Mouse (Mus musculus) ES-E14 (cell line): Measurements from ENCODE around the gene Fbxo7. TPM values are rescaled to one million over a fixed set of nuclear protein-coding genes. Genes with fewer than 3 reads are reported as not detected.

Experiments
- DNase-seq: peaks from one replicate; pipeline ENCODE4 v3.0.0-alpha.2; 2013; ENCODE audit warnings: low read depth, low spot score
- H3K27ac ChIP-seq: 2 replicates; pipeline ENCODE4 v1.5.1; 2012; ENCODE audit warnings: low read depth, mild to moderate bottlenecking, low read length, moderate library complexity, mixed read lengths; ENCODE audit not compliant: poor library complexity, insufficient read depth, severe bottlenecking
- H3K36me3 ChIP-seq: 2 replicates; pipeline ENCODE4 v1.6.1; 2012; ENCODE audit warnings: mild to moderate bottlenecking, low read length, moderate library complexity, mixed read lengths; ENCODE audit not compliant: control insufficient read depth, poor library complexity, insufficient read depth, severe bottlenecking
- H3K4me1 ChIP-seq, 2 experiments: fragments of 150-350 bp in 1 of 2; sonication (generic) in 1 of 2; 2 replicates each; pipeline ENCODE4 v1.6.1; 2012; ENCODE audit warnings: low read length in 2 of 2, mild to moderate bottlenecking in 1 of 2, mixed read lengths in 1 of 2; ENCODE audit not compliant: control insufficient read depth in 2 of 2, insufficient read depth in 2 of 2, poor library complexity in 1 of 2
- H3K4me3 ChIP-seq, 2 experiments: fragments of 150-350 bp in 1 of 2; sonication (generic) in 1 of 2; 2 replicates each; pipeline ENCODE4 v1.5.1; 2012; ENCODE audit warnings: low read length in 2 of 2, low read depth in 1 of 2, mild to moderate bottlenecking in 1 of 2, mixed read lengths in 1 of 2; ENCODE audit not compliant: insufficient read depth in 1 of 2, poor library complexity in 1 of 2, severe bottlenecking in 1 of 2
- H3K9ac ChIP-seq: 2 replicates; pipeline ENCODE4 v1.6.1; 2012; ENCODE audit warnings: low read depth, mild to moderate bottlenecking, low read length, mixed read lengths; ENCODE audit not compliant: poor library complexity, insufficient read depth, severe bottlenecking
- H3K9me3 ChIP-seq: fragments of 150-350 bp; sonication (generic); 2 replicates; pipeline ENCODE4 v1.6.1; 2012; ENCODE audit warnings: low read depth, mild to moderate bottlenecking, low read length; ENCODE audit not compliant: control insufficient read depth, insufficient read depth
- CHD2 ChIP-seq: IDR thresholded peaks from 2 replicates; pipeline ENCODE4 v1.6.1; 2014; ENCODE audit warnings: mild to moderate bottlenecking, low read depth, low read length, inconsistent platforms
- HCFC1 ChIP-seq: IDR thresholded peaks from 2 replicates; pipeline ENCODE4 v1.6.1; 2012; ENCODE audit warnings: low read length, inconsistent platforms, borderline replicate concordance; ENCODE audit not compliant: insufficient read depth
- MAFK ChIP-seq: IDR thresholded peaks from 2 replicates; pipeline ENCODE4 v1.6.1; 2014; ENCODE audit warnings: mild to moderate bottlenecking, low read depth, low read length, inconsistent platforms; ENCODE audit not compliant: insufficient read depth
- ZC3H11A ChIP-seq: IDR thresholded peaks from 2 replicates; pipeline ENCODE4 v1.6.1; 2012; ENCODE audit warnings: low read depth, mild to moderate bottlenecking, inconsistent platforms, low read length, borderline replicate concordance
- ZNF384 ChIP-seq: IDR thresholded peaks from 2 replicates; pipeline ENCODE4 v1.6.1; 2012; ENCODE audit warnings: low read depth, low read length, inconsistent platforms
- in situ Hi-C, 2 experiments: fragments of 600-800 bp; cut with MboI; formaldehyde crosslinking; loops; one replicate each; pipeline ENCODE4 v1.15.1; 2025; ENCODE audit warnings: low sequenced_read_pairs in 2 of 2, inconsistent platforms in 1 of 2; ENCODE audit not compliant: unreplicated experiment in 2 of 2
- total RNA-seq: library from RNA; depleted of rRNA; stranded (reverse); fragments of 300-350 nt; gene quantifications from 2 replicates; pipeline ENCODE4 v1.2.3, GENCODE M21; 2012; rRNA removed

Gene Fbxo7
- total RNA-seq: 16.3 and 19.3 TPM in 2 replicates

DNA sequence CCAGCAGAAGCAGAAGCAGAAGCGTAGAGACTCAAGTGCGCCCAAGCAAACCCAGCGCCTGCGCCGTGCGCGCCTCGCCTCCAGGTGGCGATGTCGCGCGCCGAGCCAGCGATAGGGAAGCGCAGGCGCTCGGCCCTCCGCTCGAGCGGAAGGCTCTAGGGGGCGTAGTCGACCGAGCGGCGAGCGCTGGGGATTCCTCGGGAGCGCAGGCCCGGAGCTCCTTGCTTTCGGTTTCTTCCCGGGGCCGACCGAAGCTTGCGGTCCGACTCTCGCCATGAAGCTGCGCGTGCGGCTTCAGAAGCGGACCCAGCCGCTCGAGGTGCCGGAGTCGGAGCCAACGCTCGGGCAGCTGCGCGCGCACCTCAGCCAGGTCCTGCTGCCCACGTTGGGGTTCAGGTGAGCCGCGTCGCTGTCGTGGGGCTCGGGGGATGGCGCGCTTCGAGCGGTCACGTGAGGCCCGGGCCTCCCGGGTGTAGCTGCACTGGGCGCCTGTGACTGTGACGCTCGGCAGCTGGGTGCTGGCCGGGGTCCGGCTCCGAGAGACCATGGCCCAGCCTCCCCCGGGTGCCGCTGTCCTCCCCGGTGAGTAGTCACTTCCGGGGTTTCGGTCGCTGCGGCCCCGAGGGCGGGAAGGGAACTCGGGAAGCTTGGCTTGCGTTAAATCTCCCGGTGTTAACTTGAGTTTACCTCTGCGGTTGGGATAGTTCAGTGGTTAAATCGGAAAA is at the start of gene Fbxo7:
Gene Fbxo7, plus strand, starts transcription at position 224 of the 725 bp plus-strand sequence.
- Histone ChIP-seq H3K36me3 (no peaks in the 10 kb centered on the region), H3K4me1 (peaks cover 4 to 10% of the 10 kb centered on the region in 2 experiments; a peak in 3 of 4 replicates), H3K4me3 (peak within 1 kb of the TSS; percentile 77 to 83), H3K27ac (peak within 1 kb of the TSS; percentile 42; the same call in 1 of the 2 replicates), H3K9me3 (no peaks in the 10 kb centered on the region), H3K9ac (peak within 1 kb of the TSS; percentile 86)
- in situ Hi-C loops: no loop called here
- no peak for TF ChIP-seq CHD2
- TF ChIP-seq ZC3H11A: peak; percentile 51; the same call in 1 of the 2 replicates
- DNase-seq: peak; percentile 83

DNA sequence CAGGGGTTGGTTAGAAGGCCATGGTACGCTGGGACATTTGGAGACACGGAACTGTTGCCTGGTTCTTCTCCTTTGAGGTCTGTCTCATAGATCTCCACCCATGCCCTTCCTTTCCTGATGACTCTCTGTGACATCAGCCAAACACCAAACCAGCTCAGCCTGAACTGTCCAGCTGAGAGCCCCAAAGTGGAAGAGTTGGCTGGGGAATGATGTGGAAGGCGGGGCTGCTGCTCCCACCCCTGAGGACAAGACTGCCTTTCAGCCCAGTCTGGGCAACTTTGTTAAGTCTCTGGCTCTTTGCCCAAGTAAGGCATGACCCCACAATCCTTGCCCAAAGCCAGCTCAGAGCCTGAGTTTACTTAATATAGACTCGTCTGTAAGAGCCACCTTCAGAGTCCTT is 48.9 kb upstream of the Fbxo7 start:
- in situ Hi-C loops: no loop called here
- H3K4me1 ChIP-seq: no peaks in the 10 kb centered on the region
- H3K9me3 ChIP-seq: no peaks in the 10 kb centered on the region

GRCm38 (mm10) chr10:85989412-85990115 is 32.2 kb upstream of the Fbxo7 start:
- Histone ChIP-seq H3K27ac (no peak overlapping the region), H3K4me3 (no peak overlapping the region), H3K9ac (no peak overlapping the region), H3K9me3 (no peaks in the 10 kb centered on the region), H3K4me1 (no peaks in the 10 kb centered on the region), H3K36me3 (no peaks in the 10 kb centered on the region)
- no peak for DNase-seq
- TF ChIP-seq CHD2 (no peak), HCFC1 (no peak), MAFK (no peak), ZC3H11A (no peak), ZNF384 (no peak)
- in situ Hi-C loops: no loop called here

More for the DNA sequence above, 48.9 kb upstream of the Fbxo7 start:
- Histone ChIP-seq H3K9ac (no peak overlapping the region), H3K4me3 (no peak overlapping the region), H3K36me3 (no peaks in the 10 kb centered on the region), H3K27ac (no peak overlapping the region)
- no peak for DNase-seq
- TF ChIP-seq ZC3H11A (no peak), MAFK (no peak), ZNF384 (no peak), HCFC1 (no peak), CHD2 (no peak)

DNA sequence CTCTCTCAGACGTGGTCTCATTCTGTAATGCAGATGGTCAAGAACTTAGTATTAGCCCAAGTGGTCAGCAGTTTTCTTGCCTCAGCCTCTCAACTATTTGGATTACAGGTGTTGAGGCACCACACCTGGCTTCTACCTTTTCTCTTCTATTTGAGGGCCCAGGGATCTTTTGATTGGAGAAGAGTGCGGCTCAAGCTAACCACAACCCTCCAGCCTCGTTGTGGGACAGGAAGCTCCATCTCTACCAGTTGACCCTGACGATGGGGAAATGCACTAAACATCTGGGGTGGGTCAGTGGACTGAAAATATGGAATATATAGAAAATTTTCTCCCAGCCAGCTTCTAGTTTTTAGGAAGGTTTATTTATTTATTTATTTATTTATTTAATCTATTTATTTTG is 29.4 kb upstream of the Fbxo7 start:
- no peak overlapping the region for H3K4me3 ChIP-seq
- no peak for DNase-seq
- no peaks in the 10 kb centered on the region for H3K36me3 ChIP-seq
- H3K9me3 ChIP-seq: no peaks in the 10 kb centered on the region
- no peak for TF ChIP-seq CHD2
- TF ChIP-seq HCFC1: no peak
- TF ChIP-seq MAFK: no peak
- TF ChIP-seq ZC3H11A: no peak
- no peak for TF ChIP-seq ZNF384
- no peak overlapping the region for H3K27ac ChIP-seq
- no peaks in the 10 kb centered on the region for H3K4me1 ChIP-seq
- no peak overlapping the region for H3K9ac ChIP-seq
- in situ Hi-C loops: no loop called here
